Mouse (Mus musculus) spleen, embryonic (tissue): ENCODE measurements at regions not wholly inside any gene's neighbourhood (a gene's known extent, or its start where the extent isn't known, plus 50 kb on each side); places are given as distances from the start of the nearest gene placed in this dataset.

Source experiments
- CTCF ChIA-PET: fragments of 350-600 bp; sonication (Branson Sonifier 250); formaldehyde crosslinking; loops from one replicate; lab custom pipeline; 2022; lab: Charles Lee

DNA sequence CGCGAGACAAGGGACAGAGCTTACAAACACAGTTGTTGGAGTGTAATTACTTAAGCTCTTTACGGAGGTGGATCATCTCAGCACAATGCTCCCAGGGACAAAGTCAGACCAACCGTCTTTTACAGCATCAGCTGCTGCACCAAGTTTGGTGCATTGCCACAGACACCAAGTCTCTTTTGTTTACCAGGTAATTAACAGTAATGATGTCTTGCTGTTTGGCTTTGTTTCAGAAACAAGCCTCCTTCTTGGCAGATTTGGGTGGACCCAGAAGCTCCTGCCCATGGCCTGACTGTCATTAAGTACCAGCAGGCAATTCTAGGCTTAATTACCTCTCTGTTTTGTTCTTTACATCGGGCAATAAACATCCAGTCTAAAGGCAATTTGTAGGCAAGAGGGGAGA is 572.0 kb upstream of the Itga1 start:
- CTCF ChIA-PET, result no interaction called here

GRCm38 (mm10) chr13:115671685-115672084 is 569.9 kb upstream of the Itga1 start:
- CTCF ChIA-PET, result interaction anchor here (0.7 kb wide), 1 partner anchor 11 kb away, joined by 8 read pairs; no protein-coding TSS in a partner anchor

GRCm38 (mm10) chr13:115669516-115669915 is 567.8 kb upstream of the Itga1 start:
- CTCF ChIA-PET, result no interaction called here

- CTCF ChIA-PET, result no interaction called here
These were observed 553.4 kb upstream of the Itga1 start for GRCm38 (mm10) chr13:115655134-115655533.

- CTCF ChIA-PET, result no interaction called here
These were observed 551.2 kb upstream of the Itga1 start for GRCm38 (mm10) chr13:115652935-115653334.

GRCm38 (mm10) chr13:115652352-115652751 is 550.6 kb upstream of the Itga1 start:
- CTCF ChIA-PET, result no interaction called here

GRCm38 (mm10) chr13:115631410-115632105 is 529.8 kb upstream of the Itga1 start:
- CTCF ChIA-PET, result no interaction called here

- CTCF ChIA-PET, result no interaction called here
These were observed 528.8 kb upstream of the Itga1 start for GRCm38 (mm10) chr13:115630603-115631002.

GRCm38 (mm10) chr13:115613174-115613573 is 511.4 kb upstream of the Itga1 start:
- CTCF ChIA-PET, result no interaction called here

- CTCF ChIA-PET, result no interaction called here
These were observed 504.7 kb upstream of the Itga1 start for GRCm38 (mm10) chr13:115606441-115606840.

DNA sequence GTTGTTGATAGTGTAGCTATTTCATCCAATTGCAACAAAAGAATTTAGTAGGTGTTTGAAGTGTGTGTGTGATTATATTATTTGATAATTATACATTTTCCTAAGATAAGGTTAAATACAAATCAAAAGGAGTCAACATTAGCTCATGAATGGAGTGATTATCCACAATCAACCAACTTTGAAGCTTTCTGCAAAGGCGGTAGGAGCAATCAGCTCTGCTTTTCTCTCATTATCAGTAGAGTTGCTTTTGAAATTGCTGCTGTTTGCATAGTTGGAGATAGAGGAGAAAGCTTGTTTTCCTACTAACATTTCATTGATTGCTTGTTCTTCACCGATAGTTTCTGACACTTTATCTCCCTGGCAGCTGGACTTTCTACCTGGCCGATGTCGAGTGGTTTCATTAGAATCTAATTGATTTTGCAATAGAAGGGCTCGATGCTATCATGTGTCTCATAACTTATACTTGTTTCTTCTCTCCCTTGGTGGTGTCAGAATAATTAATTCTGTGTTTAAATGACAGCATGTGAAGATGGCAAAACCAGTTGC is 493.4 kb upstream of the Itga1 start:
- CTCF ChIA-PET, result no interaction called here

- CTCF ChIA-PET, result no interaction called here
These were observed 474.2 kb upstream of the Itga1 start for GRCm38 (mm10) chr13:115575967-115576366.

DNA sequence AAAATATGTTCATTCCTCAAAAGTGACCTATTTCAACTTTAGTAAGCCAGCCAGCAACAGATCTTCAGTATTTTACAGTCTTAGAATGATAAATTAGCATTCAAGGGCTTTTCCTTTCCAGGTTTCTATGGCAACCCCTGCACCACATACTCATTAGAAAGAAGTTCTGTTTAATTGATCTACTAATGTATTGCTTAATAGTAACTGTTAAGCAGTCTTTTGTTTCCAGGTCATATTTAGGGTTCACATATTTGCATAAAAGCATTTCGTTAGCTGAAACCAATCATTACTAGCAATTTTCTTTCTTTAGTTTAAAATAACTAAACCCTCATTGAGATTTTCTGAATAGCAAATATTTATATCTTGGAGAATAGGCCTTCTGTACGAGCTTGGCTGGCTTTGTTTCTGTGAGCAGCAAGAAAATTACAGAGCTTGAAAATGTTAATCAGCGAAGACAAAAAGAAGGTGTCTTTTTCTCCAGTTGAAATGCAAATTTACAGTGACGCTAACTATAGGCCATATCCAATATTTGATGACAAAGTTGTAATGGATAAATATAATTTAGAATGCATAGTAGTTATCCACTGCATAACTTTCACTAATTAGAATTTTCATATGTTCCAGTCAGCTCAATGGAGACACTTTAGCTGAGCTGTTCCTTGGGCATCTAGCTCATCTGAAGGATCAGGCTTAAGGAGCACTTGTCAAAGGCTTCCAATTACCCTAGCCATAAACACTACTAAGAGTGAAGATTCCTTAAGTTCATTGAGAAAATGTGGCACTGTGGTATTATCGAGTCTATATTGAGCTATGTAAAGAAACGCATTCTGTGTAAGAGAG is 473.5 kb upstream of the Itga1 start:
- CTCF ChIA-PET, result no interaction called here

- CTCF ChIA-PET, result no interaction called here
These were observed 439.4 kb upstream of the Itga1 start for GRCm38 (mm10) chr13:115541167-115541566.

DNA sequence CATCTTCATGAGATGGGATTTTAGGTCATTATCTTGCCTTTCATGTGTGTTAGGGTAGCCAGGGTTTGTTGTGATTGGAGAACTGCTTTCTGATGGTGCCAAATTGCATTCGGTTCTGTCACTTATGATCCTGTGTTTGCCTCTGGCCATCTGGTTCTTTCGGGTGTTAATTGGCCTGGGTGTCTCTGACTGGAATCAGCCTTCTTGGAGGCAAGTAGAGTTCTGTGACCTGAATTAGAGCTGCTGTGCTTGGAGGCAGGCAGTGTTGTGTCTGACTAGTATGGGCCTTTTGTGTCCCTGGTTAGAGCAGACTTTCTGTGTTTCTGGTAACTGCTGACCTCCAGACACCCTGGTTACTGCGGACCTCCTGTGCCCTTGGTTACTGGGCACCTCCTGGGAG is 434.1 kb upstream of the Itga1 start:
- CTCF ChIA-PET, result no interaction called here

- CTCF ChIA-PET, result no interaction called here
These were observed 412.1 kb upstream of the Itga1 start for GRCm38 (mm10) chr13:115513914-115514313.

DNA sequence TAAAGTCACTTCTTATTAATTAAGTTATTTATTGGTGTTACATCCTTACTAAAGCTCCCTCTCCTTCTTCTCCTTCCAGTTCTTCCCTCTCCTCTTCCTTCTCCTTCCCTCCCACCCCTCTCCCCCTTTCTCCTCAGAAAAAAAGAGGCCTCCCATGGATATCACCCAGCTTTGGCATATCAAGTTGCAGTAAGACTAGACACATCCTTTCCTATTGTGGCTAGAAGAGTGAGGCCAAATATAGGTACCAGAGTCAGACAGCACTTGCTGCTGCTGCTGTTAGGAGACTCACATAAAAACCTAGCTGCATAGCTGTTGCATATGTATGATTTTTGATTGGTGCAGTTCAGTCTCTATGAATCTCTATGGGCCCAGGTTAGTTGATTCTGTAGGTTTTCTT is 410.4 kb upstream of the Itga1 start:
- CTCF ChIA-PET, result no interaction called here

- CTCF ChIA-PET, result no interaction called here
These were observed 406.9 kb upstream of the Itga1 start for GRCm38 (mm10) chr13:115508646-115509045.

GRCm38 (mm10) chr13:115494399-115494798 is 392.6 kb upstream of the Itga1 start:
- CTCF ChIA-PET, result no interaction called here

- CTCF ChIA-PET, result no interaction called here
These were observed 374.1 kb upstream of the Itga1 start for GRCm38 (mm10) chr13:115475861-115476260.

- CTCF ChIA-PET, result no interaction called here
These were observed 363.9 kb upstream of the Itga1 start for GRCm38 (mm10) chr13:115465689-115466088.

- CTCF ChIA-PET, result no interaction called here
These were observed 349.5 kb upstream of the Itga1 start for GRCm38 (mm10) chr13:115451244-115451643.
